Mouse (Mus musculus) cortical plate, adult 2 months (tissue): ENCODE measurements around the gene Mxi1.
A peak's percentile ranks its signal among the peaks of the same experiment; 100 is the strongest.

ENCODE experiments used
- CTCF ChIP-seq: fragments of 200-500 bp; IDR thresholded peaks from 2 replicates; pipeline ENCODE4 v1.5.1; 2011; ENCODE audit warnings: mild to moderate bottlenecking, control low read depth, low read length; ENCODE audit not compliant: insufficient read depth; ENCODE audit errors: extremely low read depth
- POLR2A ChIP-seq: fragments of 200-500 bp; IDR thresholded peaks from 2 replicates; pipeline ENCODE4 v1.6.1; 2011; ENCODE audit warnings: mild to moderate bottlenecking, low read length, control low read depth; ENCODE audit not compliant: insufficient read depth; ENCODE audit errors: extremely low read depth

GRCm38 (mm10) chr19:53394552-53394951 is 84.2 kb downstream of the Mxi1 start:
- TF ChIP-seq CTCF (peak; percentile 15; the same call in 1 of the 2 replicates), POLR2A (no peak)
